Mouse (Mus musculus): ENCODE measurements around the gene Tuba1a. TPM values are rescaled to one million over a fixed set of nuclear protein-coding genes. Genes with fewer than 3 reads are reported as not detected.
"Not testable (repeated sequence)": the region's sequence is repeated elsewhere in the genome, so short reads cannot be mapped to it uniquely, and the experiment has no call there.

The Tuba1a gene
- polyA plus RNA-seq, 1 experiment = 126 TPM

- 79% methylated on average over 3 of the region's 3 CpGs for WGBS
- DNase-seq (ENCODE audit: low read depth in 1 of 2, low spot score in 2 of 2) = no peak
- Histone ChIP-seq H3K27me3 (ENCODE audit: control insufficient read depth, insufficient read depth, low read length) (no peaks in the 10 kb centered on the region), H3K36me3 (ENCODE audit: control insufficient read depth, insufficient read depth, low read length) (no peaks in the 10 kb centered on the region), H3K4me3 (ENCODE audit: extremely low read depth, insufficient read depth, insufficient read length) (no peak overlapping the region), H3K4me1 (ENCODE audit: control insufficient read depth, insufficient read depth, insufficient read length) (peaks cover 2% of the 10 kb centered on the region; the same call in 1 of the 2 replicates), H3K27ac (ENCODE audit: insufficient read depth, low read length) (no peak overlapping the region)
- no peak for TF ChIP-seq POLR2A (IDR thresholded peaks at IDR 0.05; ENCODE audit: low read depth, low read length)
- no peak for TF ChIP-seq CTCF (IDR thresholded peaks at IDR 0.05; ENCODE audit: extremely low read depth, insufficient read depth, insufficient read length, insufficient replicate concordance)
These were observed 28.8 kb downstream of the Tuba1a start for GRCm38 (mm10) chr15:98924682-98925081.

GRCm38 (mm10) chr15:98923031-98923537, 30.4 kb downstream of the Tuba1a start:
- Histone ChIP-seq H3K27ac (ENCODE audit: insufficient read depth, low read length) (no peak overlapping the region), H3K4me1 (ENCODE audit: control insufficient read depth, insufficient read depth, insufficient read length) (peaks cover 2% of the 10 kb centered on the region; the same call in 1 of the 2 replicates), H3K36me3 (ENCODE audit: control insufficient read depth, insufficient read depth, low read length) (no peaks in the 10 kb centered on the region), H3K4me3 (ENCODE audit: extremely low read depth, insufficient read depth, insufficient read length) (no peak overlapping the region), H3K27me3 (ENCODE audit: control insufficient read depth, insufficient read depth, low read length) (no peaks in the 10 kb centered on the region)
- no peak for DNase-seq (ENCODE audit: low read depth in 1 of 2, low spot score in 2 of 2)
- TF ChIP-seq CTCF (IDR thresholded peaks at IDR 0.05; ENCODE audit: extremely low read depth, insufficient read depth, insufficient read length, insufficient replicate concordance) (no peak), POLR2A (IDR thresholded peaks at IDR 0.05; ENCODE audit: low read depth, low read length) (no peak)
- WGBS = 91% methylated on average over 2 of the region's 2 CpGs

GRCm38 (mm10) chr15:98922581-98922980, 30.9 kb downstream of the Tuba1a start:
- no peaks in the 10 kb centered on the region for H3K27me3 ChIP-seq (ENCODE audit: control insufficient read depth, insufficient read depth, low read length)
- peaks cover 2% of the 10 kb centered on the region; the same call in 1 of the 2 replicates for H3K4me1 ChIP-seq (ENCODE audit: control insufficient read depth, insufficient read depth, insufficient read length)
- no peaks in the 10 kb centered on the region for H3K36me3 ChIP-seq (ENCODE audit: control insufficient read depth, insufficient read depth, low read length)
- WGBS = 65% methylated on average over 3 of the region's 3 CpGs
- no peak for DNase-seq (ENCODE audit: low read depth in 1 of 2, low spot score in 2 of 2)
- TF ChIP-seq CTCF (IDR thresholded peaks at IDR 0.05; ENCODE audit: extremely low read depth, insufficient read depth, insufficient read length, insufficient replicate concordance) (no peak), POLR2A (IDR thresholded peaks at IDR 0.05; ENCODE audit: low read depth, low read length) (no peak)
- H3K27ac ChIP-seq (ENCODE audit: insufficient read depth, low read length) = no peak overlapping the region
- no peak overlapping the region for H3K4me3 ChIP-seq (ENCODE audit: extremely low read depth, insufficient read depth, insufficient read length)

- DNase-seq (ENCODE audit: low read depth in 1 of 2, low spot score in 2 of 2) = no peak
- Histone ChIP-seq H3K4me1 (ENCODE audit: control insufficient read depth, insufficient read depth, insufficient read length) (no peaks in the 10 kb centered on the region; the same call in 1 of the 2 replicates), H3K4me3 (ENCODE audit: extremely low read depth, insufficient read depth, insufficient read length) (no peak overlapping the region), H3K27me3 (ENCODE audit: control insufficient read depth, insufficient read depth, low read length) (no peaks in the 10 kb centered on the region), H3K36me3 (ENCODE audit: control insufficient read depth, insufficient read depth, low read length) (no peaks in the 10 kb centered on the region), H3K27ac (ENCODE audit: insufficient read depth, low read length) (no peak overlapping the region)
- WGBS = 94% methylated on average over 5 of the region's 5 CpGs
- TF ChIP-seq CTCF (IDR thresholded peaks at IDR 0.05; ENCODE audit: extremely low read depth, insufficient read depth, insufficient read length, insufficient replicate concordance) (no peak), POLR2A (IDR thresholded peaks at IDR 0.05; ENCODE audit: low read depth, low read length) (no peak)
These were observed 32.0 kb downstream of the Tuba1a start for GRCm38 (mm10) chr15:98921510-98921909.

GRCm38 (mm10) chr15:98918499-98918895, 35.0 kb downstream of the Tuba1a start:
- H3K4me1 ChIP-seq (ENCODE audit: control insufficient read depth, insufficient read depth, insufficient read length); H3K27me3 ChIP-seq (ENCODE audit: control insufficient read depth, insufficient read depth, low read length); H3K36me3 ChIP-seq (ENCODE audit: control insufficient read depth, insufficient read depth, low read length); DNase-seq (ENCODE audit: low read depth in 1 of 2, low spot score in 2 of 2): not testable (repeated sequence)
- peak overlapping the region; percentile 75 for H3K4me3 ChIP-seq (ENCODE audit: extremely low read depth, insufficient read depth, insufficient read length)
- 15% methylated on average over 8 of the region's 8 CpGs for WGBS
- H3K27ac ChIP-seq (ENCODE audit: insufficient read depth, low read length) = peak overlapping the region; percentile 83

- TF ChIP-seq POLR2A (IDR thresholded peaks at IDR 0.05; ENCODE audit: low read depth, low read length) (peak; percentile 79), CTCF (IDR thresholded peaks at IDR 0.05; ENCODE audit: extremely low read depth, insufficient read depth, insufficient read length, insufficient replicate concordance) (no peak)
- WGBS = under 1% methylated on average over 78 of the region's 82 CpGs
These were observed 35.7 kb downstream of the Tuba1a start, which contains the start of gene Lmbr1l for GRCm38 (mm10) chr15:98917538-98918498. TSS of gene Lmbr1l (minus strand) at chr15:98918231.

More at GRCm38 (mm10) chr15:98917538-98918498, 35.7 kb downstream of the Tuba1a start, which contains the start of gene Lmbr1l:
- H3K4me3 ChIP-seq (ENCODE audit: extremely low read depth, insufficient read depth, insufficient read length) = peak within 1 kb of the TSS; percentile 88
- no peaks in the 10 kb centered on the region for H3K27me3 ChIP-seq (ENCODE audit: control insufficient read depth, insufficient read depth, low read length)
- H3K27ac ChIP-seq (ENCODE audit: insufficient read depth, low read length) = peak within 1 kb of the TSS; percentile 96
- H3K36me3 ChIP-seq (ENCODE audit: control insufficient read depth, insufficient read depth, low read length) = peaks cover 3% of the 10 kb centered on the region
- no peaks in the 10 kb centered on the region; the same call in 1 of the 2 replicates for H3K4me1 ChIP-seq (ENCODE audit: control insufficient read depth, insufficient read depth, insufficient read length)
- peak; percentile 99 for DNase-seq (ENCODE audit: low read depth in 1 of 2, low spot score in 2 of 2)
